Mouse (Mus musculus) right cerebral cortex, postnatal 10 days (tissue): ENCODE results near the gene Olfr223.
A peak's percentile ranks its signal among the peaks of the same experiment; 100 is the strongest.
"Not testable (repeated sequence)": the region's sequence is repeated elsewhere in the genome, so short reads cannot be mapped to it uniquely, and the experiment has no call there.

Source experiments
- DNase-seq, 2 experiments: peaks; one replicate each; pipeline ENCODE4 v3.0.0; 2021; ENCODE audit warnings: low spot score in 2 of 2

Olfr223 gene

GRCm38 (mm10) chr11:59593189-59593588 lies at the start of gene Olfr223:
Olfr223 (minus strand) TSS chr11:59593289.
- DNase-seq = no peak

- DNase-seq = no peak
Measured at GRCm38 (mm10) chr11:59642420-59642819, 49.3 kb upstream of the Olfr223 start.

- DNase-seq = no peak
Measured at GRCm38 (mm10) chr11:59641227-59641626, 48.1 kb upstream of the Olfr223 start.

GRCm38 (mm10) chr11:59639957-59640643 lies 47.0 kb upstream of the Olfr223 start:
- no peak for DNase-seq

- no peak for DNase-seq
Measured at GRCm38 (mm10) chr11:59636695-59637414, 43.8 kb upstream of the Olfr223 start.

- no peak for DNase-seq
Measured at GRCm38 (mm10) chr11:59635821-59636694, 43.0 kb upstream of the Olfr223 start.

GRCm38 (mm10) chr11:59635251-59635795 lies 42.2 kb upstream of the Olfr223 start:
- no peak for DNase-seq

GRCm38 (mm10) chr11:59634001-59634660 lies 41.0 kb upstream of the Olfr223 start:
- DNase-seq = no peak

- DNase-seq = peak; percentile 35 to 43
Measured at GRCm38 (mm10) chr11:59633037-59633436, 39.9 kb upstream of the Olfr223 start.

GRCm38 (mm10) chr11:59631980-59632379 lies 38.9 kb upstream of the Olfr223 start:
- DNase-seq = no peak

GRCm38 (mm10) chr11:59629871-59630270 lies 36.8 kb upstream of the Olfr223 start:
- peak; percentile 27 to 29 for DNase-seq

- no peak for DNase-seq
Measured at GRCm38 (mm10) chr11:59628177-59628576, 35.1 kb upstream of the Olfr223 start.

GRCm38 (mm10) chr11:59626192-59626591 lies 33.1 kb upstream of the Olfr223 start:
- DNase-seq = no peak

GRCm38 (mm10) chr11:59624017-59624630 lies 31.0 kb upstream of the Olfr223 start:
- DNase-seq = peak; percentile 78 to 81

- no peak for DNase-seq
Measured at GRCm38 (mm10) chr11:59622214-59622613, 29.1 kb upstream of the Olfr223 start.

GRCm38 (mm10) chr11:59616986-59617385 lies 23.9 kb upstream of the Olfr223 start:
- not testable (repeated sequence) for DNase-seq

GRCm38 (mm10) chr11:59614120-59614519 lies 21.0 kb upstream of the Olfr223 start:
- peak; percentile 51 to 52 for DNase-seq

GRCm38 (mm10) chr11:59611646-59612045 lies 18.6 kb upstream of the Olfr223 start:
- DNase-seq = no peak

GRCm38 (mm10) chr11:59602287-59602686 lies 9.2 kb upstream of the Olfr223 start:
- no peak for DNase-seq

GRCm38 (mm10) chr11:59600872-59601271 lies 7.8 kb upstream of the Olfr223 start:
- no peak for DNase-seq

GRCm38 (mm10) chr11:59599211-59599610 lies 6.1 kb upstream of the Olfr223 start:
- no peak for DNase-seq
